Mouse (Mus musculus) G1E (cell line): ENCODE measurements around the gene Calr. TPM values are rescaled to one million over a fixed set of nuclear protein-coding genes. Genes with fewer than 3 reads are reported as not detected.

Experiments used
- ATAC-seq: 2 replicates; pipeline ENCODE4 v1.8.0; 2016; ENCODE audit warnings: mild to moderate bottlenecking; ENCODE audit not compliant: insufficient number of reproducible peaks, poor library complexity, low FRiP score, severe bottlenecking; ENCODE audit errors: extremely low read depth
- DNase-seq: peaks from one replicate; pipeline ENCODE4 v3.0.0; 2012; ENCODE audit warnings: low spot score
- H3K27me3 ChIP-seq: 2 replicates; pipeline ENCODE4 v1.6.1; 2012; ENCODE audit warnings: mild to moderate bottlenecking, low read length, inconsistent platforms; ENCODE audit not compliant: insufficient read depth
- H3K36me3 ChIP-seq: replicated peaks from 2 replicates; pipeline ENCODE3; 2012; ENCODE audit warnings: mild to moderate bottlenecking, inconsistent platforms
- H3K4me1 ChIP-seq: 2 replicates; pipeline ENCODE4 v1.6.1; 2012; ENCODE audit warnings: low read depth, low read length, inconsistent platforms, mixed read lengths; ENCODE audit not compliant: insufficient read depth
- H3K4me3 ChIP-seq: 2 replicates; pipeline ENCODE4 v1.5.1; 2012; ENCODE audit warnings: low read depth, mild to moderate bottlenecking, inconsistent platforms, low read length, moderate library complexity, mixed read lengths
- H3K9me3 ChIP-seq: replicated peaks from 2 replicates; pipeline ENCODE4 v1.6.1; 2012; ENCODE audit warnings: inconsistent platforms
- CTCF ChIP-seq: IDR thresholded peaks from 2 replicates; pipeline ENCODE4 v1.5.1; 2012; ENCODE audit warnings: low read depth, low read length, inconsistent platforms, mixed read lengths
- GATA1 ChIP-seq: IDR thresholded peaks from 2 replicates; pipeline ENCODE4 v1.6.1; 2012; ENCODE audit warnings: borderline replicate concordance, low read length, inconsistent platforms, mixed read lengths
- GATA2 ChIP-seq: IDR thresholded peaks from 2 replicates; pipeline ENCODE4 v1.6.1; 2012; ENCODE audit warnings: low read depth, low read length, inconsistent platforms, borderline replicate concordance
- POLR2AphosphoS5 ChIP-seq: IDR thresholded peaks from 2 replicates; pipeline ENCODE4 v1.6.1; 2012; ENCODE audit warnings: low read depth, low read length, inconsistent platforms; ENCODE audit not compliant: insufficient replicate concordance
- TAL1 ChIP-seq: conservative IDR thresholded peaks from 2 replicates; pipeline ENCODE4 v1.6.1; 2012; ENCODE audit warnings: low read depth, low read length, inconsistent platforms, mixed read lengths
- polyA plus RNA-seq: library from polyadenylated mRNA; stranded (reverse); fragments of >175 nt; gene quantifications from 2 replicates; pipeline ENCODE4 v1.2.3, GENCODE M21; 2012
- total RNA-seq, 2 experiments: library from RNA; stranded (forward) in 1 of 2; stranded (reverse) in 1 of 2; fragments of 200-1000 nt in 1 of 2; fragments of >200 nt in 1 of 2; fragmentation: Nextera tagmentation in 1 of 2; gene quantifications; 2 replicates each; pipeline ENCODE4 v1.2.3; 2014 to 2017

The Calr gene
- total and polyA plus RNA-seq, 3 experiments, result 253 to 954 (median 435) TPM

- H3K27me3 ChIP-seq, result peaks cover 73% of the 10 kb centered on the region
- ATAC-seq, result no peak
Measured at GRCm38 (mm10) chr8:84793791-84794485, 52.8 kb downstream of the Calr start.

DNA sequence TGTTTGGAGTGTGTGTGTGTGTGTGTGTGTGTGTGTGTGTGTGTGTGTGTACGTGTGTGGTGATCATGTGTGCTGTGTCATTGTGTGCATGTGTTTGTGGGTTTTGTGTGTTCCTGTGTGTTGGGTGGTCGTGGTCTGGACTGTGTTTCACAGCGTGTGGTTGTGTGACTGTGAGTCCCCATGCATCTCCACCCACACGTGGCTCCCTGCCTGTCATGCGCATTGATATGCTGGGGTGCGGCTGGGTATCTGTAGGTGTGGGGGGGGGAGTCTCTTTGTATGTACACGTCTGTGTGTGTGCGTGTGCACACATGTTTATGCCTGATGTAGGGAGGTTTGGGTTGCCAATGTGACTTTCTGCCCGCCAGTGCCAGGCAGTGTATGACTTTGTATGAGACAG is 53.6 kb downstream of the Calr start:
- no peaks in the 10 kb centered on the region for H3K9me3 ChIP-seq
- no peak for TF ChIP-seq CTCF
- no peak for TF ChIP-seq POLR2AphosphoS5
- TF ChIP-seq TAL1, result no peak
- TF ChIP-seq GATA2, result no peak
- TF ChIP-seq GATA1, result no peak
- H3K4me1 ChIP-seq, result peaks cover 13% of the 10 kb centered on the region
- ATAC-seq (no peak), DNase-seq (no peak)
- H3K27me3 ChIP-seq, result peaks cover 68% of the 10 kb centered on the region
- H3K4me3 ChIP-seq, result no peak overlapping the region
- peaks cover 46% of the 10 kb centered on the region for H3K36me3 ChIP-seq

More at GRCm38 (mm10) chr8:84793791-84794485, 52.8 kb downstream of the Calr start:
- no peak for TF ChIP-seq CTCF
- TF ChIP-seq GATA1, result no peak
- H3K4me1 ChIP-seq, result peaks cover 18% of the 10 kb centered on the region
- peaks cover 50% of the 10 kb centered on the region for H3K36me3 ChIP-seq
- no peaks in the 10 kb centered on the region for H3K9me3 ChIP-seq
- no peak overlapping the region for H3K4me3 ChIP-seq
- DNase-seq, result no peak

DNA sequence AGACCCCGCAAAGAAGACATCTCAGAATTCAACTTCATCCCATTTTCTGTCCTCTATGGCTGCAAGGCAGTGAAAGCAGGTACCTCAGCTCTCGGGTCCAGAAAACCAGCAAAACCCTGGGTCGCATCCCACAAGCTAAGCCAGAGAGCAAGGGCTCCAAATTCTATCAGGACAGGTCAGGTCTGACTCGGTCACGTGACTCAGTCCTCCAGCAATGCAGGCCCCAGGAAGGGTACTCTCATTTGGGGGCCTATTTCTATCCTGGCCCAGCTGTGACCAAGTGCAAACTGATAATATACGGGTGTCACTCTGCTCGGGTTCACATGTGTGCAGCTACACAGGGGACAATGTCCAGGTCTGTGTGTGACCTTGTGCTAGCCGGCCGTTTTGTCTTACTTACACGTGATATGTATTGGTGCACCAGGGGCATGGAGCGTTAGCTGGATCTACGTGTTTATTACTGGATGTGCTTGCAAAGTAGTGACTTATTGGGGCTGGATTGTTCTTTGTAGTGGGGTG is 54.2 kb downstream of the Calr start:
- peaks cover 69% of the 10 kb centered on the region for H3K27me3 ChIP-seq
- peaks cover 11% of the 10 kb centered on the region for H3K4me1 ChIP-seq
- peaks cover 46% of the 10 kb centered on the region for H3K36me3 ChIP-seq
- H3K9me3 ChIP-seq, result no peaks in the 10 kb centered on the region
- no peak overlapping the region for H3K4me3 ChIP-seq
- ATAC-seq, result no peak
- no peak for TF ChIP-seq GATA2
- TF ChIP-seq POLR2AphosphoS5, result no peak
- TF ChIP-seq TAL1, result no peak
- TF ChIP-seq CTCF, result no peak
- TF ChIP-seq GATA1, result no peak
- DNase-seq, result no peak

Other genes starting within 250 kb of the Calr start
Only the 20 nearest of the 31 such genes appear.
- 63.3 and 64.9 TPM in 2 replicates for gene Trmt1, start 160.6 kb downstream of the Calr start, total RNA-seq (2014; fragmentation: Nextera tagmentation)
- 68.2 and 96.4 TPM in 2 replicates for gene Trmt1, start 160.6 kb downstream of the Calr start, total RNA-seq (2017)
- gene Trmt1, start 160.6 kb downstream of the Calr start, polyA plus RNA-seq, result 244 and 260 TPM in 2 replicates
- 120 and 125 TPM in 2 replicates for gene Nacc1, start 159.1 kb downstream of the Calr start, total RNA-seq (2014; fragmentation: Nextera tagmentation)
- gene Nacc1, start 159.1 kb downstream of the Calr start, total RNA-seq (2017), result 48.1 and 54.5 TPM in 2 replicates
- gene Nacc1, start 159.1 kb downstream of the Calr start, polyA plus RNA-seq, result 207 and 224 TPM in 2 replicates
- gene Lyl1, start 145.5 kb downstream of the Calr start, total RNA-seq (2014; fragmentation: Nextera tagmentation), result 136 and 138 TPM in 2 replicates
- gene Lyl1, start 145.5 kb downstream of the Calr start, total RNA-seq (2017), result 81.2 and 95.6 TPM in 2 replicates
- 550 and 561 TPM in 2 replicates for gene Lyl1, start 145.5 kb downstream of the Calr start, polyA plus RNA-seq
- gene G430095P16Rik, start 123.9 kb downstream of the Calr start, total RNA-seq (2014; fragmentation: Nextera tagmentation), result 39.9 and 54.3 TPM in 2 replicates
- gene G430095P16Rik, start 123.9 kb downstream of the Calr start, total RNA-seq (2017), result 11.0 and 11.3 TPM in 2 replicates
- 35.2 and 42.7 TPM in 2 replicates for gene G430095P16Rik, start 123.9 kb downstream of the Calr start, polyA plus RNA-seq
- 30.0 and 34.0 TPM in 2 replicates for gene Nfix, start 46.6 kb downstream of the Calr start, total RNA-seq (2014; fragmentation: Nextera tagmentation)
- gene Nfix, start 46.6 kb downstream of the Calr start, total RNA-seq (2017), result 2.7 and 4.3 TPM in 2 replicates
- 14.3 and 16.2 TPM in 2 replicates for gene Nfix, start 46.6 kb downstream of the Calr start, polyA plus RNA-seq
- gene Dand5, start 24.1 kb downstream of the Calr start, total RNA-seq (2014; fragmentation: Nextera tagmentation), result 7.1 and 7.7 TPM in 2 replicates
- gene Dand5, start 24.1 kb downstream of the Calr start, total RNA-seq (2017), result 1.8 and 2.2 TPM in 2 replicates
- 1.4 and 2.1 TPM in 2 replicates for gene Dand5, start 24.1 kb downstream of the Calr start, polyA plus RNA-seq
- 10.0 and 13.0 TPM in 2 replicates for gene Gadd45gip1, start 15.4 kb downstream of the Calr start, total RNA-seq (2014; fragmentation: Nextera tagmentation)
- 20.4 and 20.9 TPM in 2 replicates for gene Gadd45gip1, start 15.4 kb downstream of the Calr start, total RNA-seq (2017)
- gene Gadd45gip1, start 15.4 kb downstream of the Calr start, polyA plus RNA-seq, result 79.7 and 93.0 TPM in 2 replicates
- gene Rad23a, start 6.3 kb downstream of the Calr start, total RNA-seq (2014; fragmentation: Nextera tagmentation), result 116 and 121 TPM in 2 replicates
- 38.7 and 39.2 TPM in 2 replicates for gene Rad23a, start 6.3 kb downstream of the Calr start, total RNA-seq (2017)
- gene Rad23a, start 6.3 kb downstream of the Calr start, polyA plus RNA-seq, result 414 and 672 TPM in 2 replicates
- gene Farsa, start 10.1 kb upstream of the Calr start, total RNA-seq (2014; fragmentation: Nextera tagmentation), result 35.3 and 39.6 TPM in 2 replicates
- gene Farsa, start 10.1 kb upstream of the Calr start, total RNA-seq (2017), result 182 and 203 TPM in 2 replicates
- gene Farsa, start 10.1 kb upstream of the Calr start, polyA plus RNA-seq, result 138 and 152 TPM in 2 replicates
- gene Syce2, start 25.2 kb upstream of the Calr start, total RNA-seq (2014; fragmentation: Nextera tagmentation), result 370 and 371 TPM in 2 replicates
- 319 and 358 TPM in 2 replicates for gene Syce2, start 25.2 kb upstream of the Calr start, total RNA-seq (2017)
- 261 and 336 TPM in 2 replicates for gene Syce2, start 25.2 kb upstream of the Calr start, polyA plus RNA-seq
- 17.7 and 26.6 TPM in 2 replicates for gene Gcdh, start 47.0 kb upstream of the Calr start, total RNA-seq (2014; fragmentation: Nextera tagmentation)
- 35.2 and 45.8 TPM in 2 replicates for gene Gcdh, start 47.0 kb upstream of the Calr start, total RNA-seq (2017)
- 66.4 and 69.8 TPM in 2 replicates for gene Gcdh, start 47.0 kb upstream of the Calr start, polyA plus RNA-seq
- 69.9 and 75.0 TPM in 2 replicates for gene Klf1, start 55.0 kb upstream of the Calr start, total RNA-seq (2014; fragmentation: Nextera tagmentation)
- 51.5 and 56.1 TPM in 2 replicates for gene Klf1, start 55.0 kb upstream of the Calr start, total RNA-seq (2017)
- 193 and 253 TPM in 2 replicates for gene Klf1, start 55.0 kb upstream of the Calr start, polyA plus RNA-seq
- gene Dnase2a, start 61.6 kb upstream of the Calr start, total RNA-seq (2014; fragmentation: Nextera tagmentation), result 116 and 118 TPM in 2 replicates
- gene Dnase2a, start 61.6 kb upstream of the Calr start, total RNA-seq (2017), result 147 and 170 TPM in 2 replicates
- 40.2 and 75.0 TPM in 2 replicates for gene Dnase2a, start 61.6 kb upstream of the Calr start, polyA plus RNA-seq
- gene Mast1, start 90.4 kb upstream of the Calr start, total RNA-seq (2014; fragmentation: Nextera tagmentation), result not detected in 2 replicates
- 0.23 and 0.27 TPM in 2 replicates for gene Mast1, start 90.4 kb upstream of the Calr start, total RNA-seq (2017)
- gene Mast1, start 90.4 kb upstream of the Calr start, polyA plus RNA-seq, result 0.16 and 0.25 TPM in 2 replicates
- not detected in 2 replicates for gene Rtbdn, start 100.1 kb upstream of the Calr start, total RNA-seq (2014; fragmentation: Nextera tagmentation)
- 0.11 and 0.12 TPM in 2 replicates for gene Rtbdn, start 100.1 kb upstream of the Calr start, total RNA-seq (2017)
- gene Rtbdn, start 100.1 kb upstream of the Calr start, polyA plus RNA-seq, result not detected in 2 replicates
- not detected in 2 replicates for gene Gm49661, start 122.5 kb upstream of the Calr start, total RNA-seq (2014; fragmentation: Nextera tagmentation)
- gene Gm49661, start 122.5 kb upstream of the Calr start, total RNA-seq (2017), result not detected in 2 replicates
- not detected in 2 replicates for gene Gm49661, start 122.5 kb upstream of the Calr start, polyA plus RNA-seq
- gene Prdx2, start 122.7 kb upstream of the Calr start, total RNA-seq (2014; fragmentation: Nextera tagmentation), result 134 and 185 TPM in 2 replicates
- 299 and 388 TPM in 2 replicates for gene Prdx2, start 122.7 kb upstream of the Calr start, total RNA-seq (2017)
- 19.6 and 86.4 TPM in 2 replicates for gene Prdx2, start 122.7 kb upstream of the Calr start, polyA plus RNA-seq
- 162 and 174 TPM in 2 replicates for gene Rnaseh2a, start 122.8 kb upstream of the Calr start, total RNA-seq (2014; fragmentation: Nextera tagmentation)
- 94.1 and 132 TPM in 2 replicates for gene Rnaseh2a, start 122.8 kb upstream of the Calr start, total RNA-seq (2017)
- gene Rnaseh2a, start 122.8 kb upstream of the Calr start, polyA plus RNA-seq, result 477 and 636 TPM in 2 replicates
- gene Junb, start 131.8 kb upstream of the Calr start, total RNA-seq (2014; fragmentation: Nextera tagmentation), result 25.6 and 38.5 TPM in 2 replicates
- gene Junb, start 131.8 kb upstream of the Calr start, total RNA-seq (2017), result 23.8 and 33.6 TPM in 2 replicates
- 66.8 and 78.5 TPM in 2 replicates for gene Junb, start 131.8 kb upstream of the Calr start, polyA plus RNA-seq
- 2.7 and 3.4 TPM in 2 replicates for gene Hook2, start 143.7 kb upstream of the Calr start, total RNA-seq (2014; fragmentation: Nextera tagmentation)
- 7.9 and 8.2 TPM in 2 replicates for gene Hook2, start 143.7 kb upstream of the Calr start, total RNA-seq (2017)
- 12.2 and 12.7 TPM in 2 replicates for gene Hook2, start 143.7 kb upstream of the Calr start, polyA plus RNA-seq